Comparison of ENCODE assay signal across 12 mouse cellular contexts in the genomic region with DNA sequence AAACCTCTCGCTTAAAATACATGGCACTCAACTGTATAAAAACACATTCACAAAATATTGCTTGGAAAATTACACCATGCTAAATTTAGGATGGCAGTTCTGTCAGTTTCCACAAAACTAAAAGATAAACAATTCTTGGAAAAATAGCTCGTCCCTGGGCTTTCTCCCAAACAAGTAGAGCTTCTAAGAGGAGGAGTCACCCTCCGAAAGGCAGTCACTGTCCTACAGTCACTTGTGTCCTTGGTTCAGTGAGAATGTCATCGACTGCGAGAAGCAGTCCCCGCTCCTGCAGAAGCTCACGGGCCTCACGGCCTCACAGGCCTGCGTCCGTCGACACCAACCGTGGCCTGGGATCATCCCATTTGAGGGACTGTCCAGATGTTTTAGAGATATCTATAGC. TPM values are rescaled to one million over a fixed set of nuclear protein-coding genes. Genes with fewer than 3 reads are reported as not detected.
DNase-seq lines count a peak whose midpoint lies in the region; ATAC-seq and TF ChIP-seq lines count a peak whose summit lies in the region.
"Had no signal": no experiment of that assay in that cellular context is flagged by ENCODE, and none has a peak within 500 bp of the region (broad histone marks: within the 10 kb centered on the region; RNA-seq: fewer than 3 reads in every experiment).

No protein-coding gene starts in this region.

- H3K9ac ChIP-seq in heart, embryonic 11.5 days (ENCODE audit: low read depth, low read length) = peak overlapping the region; percentile 40; the same call in 1 of the 2 replicates
- no peak overlapping the region for H3K9ac ChIP-seq in lung, embryonic 16.5 days (ENCODE audit: low read length)
- peak overlapping the region; percentile 28 for H3K9ac ChIP-seq in heart, embryonic 16.5 days (ENCODE audit: low read length)
- no peak overlapping the region for H3K9ac ChIP-seq in stomach, postnatal 0 days (ENCODE audit: low read length)

- ATAC-seq in heart, embryonic 11.5 days (replicated peaks; ENCODE audit: insufficient number of reproducible peaks, low FRiP score, low TSS enrichment) = no peak
- peak; percentile 29; the same call in 1 of the 2 replicates for ATAC-seq in lung, embryonic 16.5 days (ENCODE audit: low read depth)
- ATAC-seq in heart, embryonic 16.5 days (replicated peaks; ENCODE audit: extremely low read depth, insufficient read depth, low FRiP score) = no peak
- no peak for ATAC-seq in stomach, postnatal 0 days (ENCODE audit: low FRiP score, low TSS enrichment)
- ATAC-seq: activated CD4-positive, CD25-positive, alpha-beta regulatory T cell, adult 4 months; hindbrain, postnatal 0 days had no signal

- TF ChIP-seq CTCF in stomach, postnatal 0 days (IDR thresholded peaks at IDR 0.05; ENCODE audit: low read depth) = no peak

- no peaks in the 10 kb centered on the region for H3K27me3 ChIP-seq in heart, embryonic 11.5 days (ENCODE audit: control insufficient read depth, insufficient read depth, low read length)
- no peaks in the 10 kb centered on the region for H3K27me3 ChIP-seq in lung, embryonic 16.5 days (ENCODE audit: control insufficient read depth, insufficient read depth, low read depth, low read length)
- no peaks in the 10 kb centered on the region for H3K27me3 ChIP-seq in heart, embryonic 16.5 days (ENCODE audit: control insufficient read depth, insufficient read depth, low read length)
- no peaks in the 10 kb centered on the region for H3K27me3 ChIP-seq in stomach, postnatal 0 days (ENCODE audit: control insufficient read depth, insufficient read depth, low read length)

- peak overlapping the region; percentile 67; the same call in 1 of the 2 replicates for H3K27ac ChIP-seq in heart, embryonic 11.5 days (ENCODE audit: low read depth, low read length)
- H3K27ac ChIP-seq in lung, embryonic 16.5 days (ENCODE audit: low read length) = peak overlapping the region; percentile 64; the same call in 1 of the 2 replicates
- peak overlapping the region; percentile 83 for H3K27ac ChIP-seq in heart, embryonic 16.5 days (ENCODE audit: low read length)
- peak overlapping the region; percentile 86 for H3K27ac ChIP-seq in stomach, postnatal 0 days (replicated peaks)
- H3K27ac ChIP-seq: hindbrain, postnatal 0 days had no signal

- H3K4me2 ChIP-seq in heart, embryonic 11.5 days = no peak overlapping the region; the same call in 1 of the 2 replicates
- no peak overlapping the region for H3K4me2 ChIP-seq in lung, embryonic 16.5 days (ENCODE audit: low read depth, low read length)
- H3K4me2 ChIP-seq in heart, embryonic 16.5 days (ENCODE audit: low read depth, low read length) = no peak overlapping the region
- H3K4me2 ChIP-seq in stomach, postnatal 0 days (replicated peaks; ENCODE audit: low read depth) = no peak overlapping the region

- DNase-seq in heart, adult 9 months (ENCODE audit: low spot score in 2 of 2) = no peak
- no peak for DNase-seq in lung, adult 18-20 months
- no peak for DNase-seq in stomach, postnatal 0 days (ENCODE audit: low spot score)
- no peak for DNase-seq in cerebellum, postnatal 36 days
- DNase-seq: cerebellum, postnatal 14 days; retina, postnatal 1 day; thymus, adult 2 months had no signal

- H3K4me3 ChIP-seq in heart, embryonic 11.5 days (ENCODE audit: low read depth, low read length) = no peak overlapping the region
- no peak overlapping the region for H3K4me3 ChIP-seq in lung, embryonic 16.5 days (ENCODE audit: low read length)
- H3K4me3 ChIP-seq in heart, embryonic 16.5 days (ENCODE audit: low read length) = no peak overlapping the region
- no peak overlapping the region for H3K4me3 ChIP-seq in stomach, postnatal 0 days (ENCODE audit: low read depth, low read length)

- TF ChIP-seq EP300 in stomach, postnatal 0 days (optimal IDR thresholded peaks at IDR 0.05) = no peak

- 39% methylated on average over 12 of the region's 12 CpGs for WGBS in heart, embryonic 11.5 days (ENCODE audit: insufficient replicate concordance)
- WGBS in lung, embryonic 16.5 days = 53% methylated on average over 12 of the region's 12 CpGs
- WGBS in heart, embryonic 16.5 days = 33% methylated on average over 12 of the region's 12 CpGs
- whole genome bisulfite sequencing in stomach, postnatal 0 days = 69% methylated on average over 12 of the region's 12 CpGs

- H3K9me3 ChIP-seq in heart, embryonic 11.5 days (replicated peaks; ENCODE audit: control insufficient read depth, low read length) = no peaks in the 10 kb centered on the region
- H3K9me3 ChIP-seq in lung, embryonic 16.5 days (ENCODE audit: control insufficient read depth, low read length) = no peaks in the 10 kb centered on the region
- no peaks in the 10 kb centered on the region for H3K9me3 ChIP-seq in heart, embryonic 16.5 days (replicated peaks; ENCODE audit: control insufficient read depth, low read length)
- H3K9me3 ChIP-seq in stomach, postnatal 0 days (ENCODE audit: control insufficient read depth, low read length) = no peaks in the 10 kb centered on the region

- no peaks in the 10 kb centered on the region for H3K36me3 ChIP-seq in heart, embryonic 11.5 days (ENCODE audit: control insufficient read depth, insufficient read depth, low read length)
- no peaks in the 10 kb centered on the region for H3K36me3 ChIP-seq in lung, embryonic 16.5 days (ENCODE audit: control insufficient read depth, insufficient read depth, low read length)
- H3K36me3 ChIP-seq in heart, embryonic 16.5 days (ENCODE audit: control insufficient read depth, insufficient read depth) = no peaks in the 10 kb centered on the region
- H3K36me3 ChIP-seq in stomach, postnatal 0 days (ENCODE audit: control insufficient read depth, insufficient read depth, low read length) = no peaks in the 10 kb centered on the region

- H3K4me1 ChIP-seq in heart, embryonic 11.5 days (ENCODE audit: control insufficient read depth, insufficient read depth, low read length) = peaks cover 42% of the 10 kb centered on the region
- peaks cover 36% of the 10 kb centered on the region for H3K4me1 ChIP-seq in lung, embryonic 16.5 days (replicated peaks; ENCODE audit: control insufficient read depth, insufficient read depth, low read length)
- peaks cover 52% of the 10 kb centered on the region for H3K4me1 ChIP-seq in heart, embryonic 16.5 days (ENCODE audit: control insufficient read depth, insufficient read depth, low read length)
- peaks cover 16% of the 10 kb centered on the region for H3K4me1 ChIP-seq in stomach, postnatal 0 days (replicated peaks; ENCODE audit: control insufficient read depth, insufficient read depth)

RNA-seq across cellular contexts. Expression of a gene that starts 40.1 kb away (rescaled TPM):
- polyA plus RNA-seq in heart, embryonic 11.5 days (2014; fragmentation: Nextera tagmentation; extraction: Ambion mirVana) = 21.2 and 23.2 TPM in 2 replicates
- polyA plus RNA-seq in lung, embryonic 16.5 days (2015; fragmentation: Nextera tagmentation; extraction: Ambion mirVana) = 22.2 and 23.1 TPM in 2 replicates
- 29.7 and 33.9 TPM in 2 replicates for polyA plus RNA-seq in heart, embryonic 16.5 days (2015; fragmentation: Nextera tagmentation; extraction: Ambion mirVana)
- 18.8 TPM in 2 replicates for polyA plus RNA-seq in stomach, postnatal 0 days (2015; fragmentation: Nextera tagmentation; extraction: Ambion mirVana)

Comparison
In these comparisons a context has a peak if more than half of its experiments do, and no peak if none do; other contexts are left out.
1. H3K9ac ChIP-seq: peak in heart, embryonic 11.5 days (single experiment) and heart, embryonic 16.5 days (single experiment); none in lung, embryonic 16.5 days (single experiment) and stomach, postnatal 0 days (single experiment).
2. Peak in every context shown above with its lines, with median percentiles within 50 percentile points of each other: H3K27ac ChIP-seq.